Mouse (Mus musculus) right cerebral cortex, postnatal 14 days (tissue): ENCODE measurements around the gene Plxna2.

Experiments
- DNase-seq: peaks from one replicate; pipeline ENCODE4 v3.0.0; 2022

Gene Plxna2

GRCm38 (mm10) chr1:194617918-194618317, at the start of gene Plxna2:
TSS of gene Plxna2 (plus strand) at chr1:194618218.
- DNase-seq: no peak

GRCm38 (mm10) chr1:194573870-194574269, 44.1 kb upstream of the Plxna2 start:
- DNase-seq: no peak

GRCm38 (mm10) chr1:194578270-194578669, 39.7 kb upstream of the Plxna2 start:
- DNase-seq: peak; percentile 23

GRCm38 (mm10) chr1:194580539-194580938, 37.5 kb upstream of the Plxna2 start:
- no peak for DNase-seq

- DNase-seq: no peak
Measured at GRCm38 (mm10) chr1:194586670-194587069, 31.3 kb upstream of the Plxna2 start.

- DNase-seq: no peak
Measured at GRCm38 (mm10) chr1:194587532-194587931, 30.5 kb upstream of the Plxna2 start.

- no peak for DNase-seq
Measured at GRCm38 (mm10) chr1:194587956-194588668, 29.9 kb upstream of the Plxna2 start.

GRCm38 (mm10) chr1:194588711-194589451, 29.1 kb upstream of the Plxna2 start:
- DNase-seq: peak; percentile 54

- DNase-seq: no peak
Measured at GRCm38 (mm10) chr1:194593155-194593554, 24.9 kb upstream of the Plxna2 start.

- no peak for DNase-seq
Measured at GRCm38 (mm10) chr1:194607406-194608261, 10.4 kb upstream of the Plxna2 start.

- DNase-seq: no peak
Measured at GRCm38 (mm10) chr1:194610516-194610915, 7.5 kb upstream of the Plxna2 start.

- no peak for DNase-seq
Measured at GRCm38 (mm10) chr1:194612628-194613027, 5.4 kb upstream of the Plxna2 start.

GRCm38 (mm10) chr1:194613271-194613834, 4.7 kb upstream of the Plxna2 start:
- DNase-seq: no peak

- DNase-seq: peak; percentile 55
Measured at GRCm38 (mm10) chr1:194613923-194614830, 3.8 kb upstream of the Plxna2 start.

GRCm38 (mm10) chr1:194616136-194616535, 1.9 kb upstream of the Plxna2 start:
- no peak for DNase-seq

- peak; percentile 81 for DNase-seq
Measured at GRCm38 (mm10) chr1:194618841-194619311, 858 bp downstream of the Plxna2 start.

- peak; percentile 88 for DNase-seq
Measured at GRCm38 (mm10) chr1:194619353-194620244, 1.6 kb downstream of the Plxna2 start.

- peak; percentile 62 for DNase-seq
Measured at GRCm38 (mm10) chr1:194620245-194620991, 2.4 kb downstream of the Plxna2 start.

- DNase-seq: no peak
Measured at GRCm38 (mm10) chr1:194622174-194622573, 4.2 kb downstream of the Plxna2 start.

GRCm38 (mm10) chr1:194622677-194623076, 4.7 kb downstream of the Plxna2 start:
- no peak for DNase-seq
